Mouse (Mus musculus): ENCODE data around the gene B230104I21Rik. TPM values are rescaled to one million over a fixed set of nuclear protein-coding genes. Genes with fewer than 3 reads are reported as not detected.
A peak's percentile ranks its signal among the peaks of the same experiment; 100 is the strongest.

B230104I21Rik gene
- not detected for total RNA-seq (2021)
- long read RNA-seq, experiment 1, result 0 reads
- long read RNA-seq, experiment 2, result 0 reads

- DNase-seq (ENCODE audit: low spot score in 2 of 2), result no peak
These were observed at the start of gene B230104I21Rik for GRCm38 (mm10) chr4:154335761-154336160. Gene B230104I21Rik (plus strand): TSS chr4:154336127.

GRCm38 (mm10) chr4:154293735-154294201 is 42.2 kb upstream of the B230104I21Rik start:
- DNase-seq (ENCODE audit: low spot score in 2 of 2), result no peak

- no peak for DNase-seq (ENCODE audit: low spot score in 2 of 2)
These were observed 41.6 kb upstream of the B230104I21Rik start for GRCm38 (mm10) chr4:154294262-154294731.

GRCm38 (mm10) chr4:154297761-154298160 is 38.2 kb upstream of the B230104I21Rik start:
- no peak for DNase-seq (ENCODE audit: low spot score in 2 of 2)

GRCm38 (mm10) chr4:154299541-154300271 is 36.2 kb upstream of the B230104I21Rik start:
- no peak for DNase-seq (ENCODE audit: low spot score in 2 of 2)

- DNase-seq (ENCODE audit: low spot score in 2 of 2), result peak in 1 of 2 experiments; percentile 7
These were observed 34.5 kb upstream of the B230104I21Rik start, which contains the start of gene Arhgef16 for GRCm38 (mm10) chr4:154301466-154301881. Gene Arhgef16 (minus strand): TSS chr4:154301676.

GRCm38 (mm10) chr4:154309131-154309530 is 26.8 kb upstream of the B230104I21Rik start:
- DNase-seq (ENCODE audit: low spot score in 2 of 2), result no peak

- no peak for DNase-seq (ENCODE audit: low spot score in 2 of 2)
These were observed 25.2 kb upstream of the B230104I21Rik start for GRCm38 (mm10) chr4:154310576-154311262.

- DNase-seq (ENCODE audit: low spot score in 2 of 2), result no peak
These were observed 23.6 kb upstream of the B230104I21Rik start for GRCm38 (mm10) chr4:154312143-154312812.

GRCm38 (mm10) chr4:154312935-154313621 is 22.8 kb upstream of the B230104I21Rik start:
- no peak for DNase-seq (ENCODE audit: low spot score in 2 of 2)

- no peak for DNase-seq (ENCODE audit: low spot score in 2 of 2)
These were observed 22.3 kb upstream of the B230104I21Rik start for GRCm38 (mm10) chr4:154313622-154313967.

- DNase-seq (ENCODE audit: low spot score in 2 of 2), result no peak
These were observed 10.5 kb upstream of the B230104I21Rik start for GRCm38 (mm10) chr4:154325410-154325809.

GRCm38 (mm10) chr4:154328431-154328830 is 7.5 kb upstream of the B230104I21Rik start:
- no peak for DNase-seq (ENCODE audit: low spot score in 2 of 2)

- DNase-seq (ENCODE audit: low spot score in 2 of 2), result peak; percentile 47 to 59
These were observed 7.1 kb upstream of the B230104I21Rik start for GRCm38 (mm10) chr4:154328836-154329235.

- no peak for DNase-seq (ENCODE audit: low spot score in 2 of 2)
These were observed 5.9 kb upstream of the B230104I21Rik start for GRCm38 (mm10) chr4:154330001-154330400.

GRCm38 (mm10) chr4:154331271-154331670 is 4.7 kb upstream of the B230104I21Rik start:
- no peak for DNase-seq (ENCODE audit: low spot score in 2 of 2)

GRCm38 (mm10) chr4:154333300-154333699 is 2.6 kb upstream of the B230104I21Rik start:
- DNase-seq (ENCODE audit: low spot score in 2 of 2), result no peak

- DNase-seq (ENCODE audit: low spot score in 2 of 2), result peak; percentile 10 to 33
These were observed 1.1 kb upstream of the B230104I21Rik start for GRCm38 (mm10) chr4:154334699-154335402.

- no peak for DNase-seq (ENCODE audit: low spot score in 2 of 2)
These were observed 723 bp downstream of the B230104I21Rik start for GRCm38 (mm10) chr4:154336650-154337049.
